Mouse (Mus musculus): ENCODE measurements around the gene Nr3c2. TPM values are rescaled to one million over a fixed set of nuclear protein-coding genes. Genes with fewer than 3 reads are reported as not detected.
A peak's percentile ranks its signal among the peaks of the same experiment; 100 is the strongest.

The Nr3c2 gene
- 1.2 and 1.5 TPM in 2 replicates for polyA plus RNA-seq (2015; fragmentation: Nextera tagmentation; extraction: Ambion mirVana)

DNA sequence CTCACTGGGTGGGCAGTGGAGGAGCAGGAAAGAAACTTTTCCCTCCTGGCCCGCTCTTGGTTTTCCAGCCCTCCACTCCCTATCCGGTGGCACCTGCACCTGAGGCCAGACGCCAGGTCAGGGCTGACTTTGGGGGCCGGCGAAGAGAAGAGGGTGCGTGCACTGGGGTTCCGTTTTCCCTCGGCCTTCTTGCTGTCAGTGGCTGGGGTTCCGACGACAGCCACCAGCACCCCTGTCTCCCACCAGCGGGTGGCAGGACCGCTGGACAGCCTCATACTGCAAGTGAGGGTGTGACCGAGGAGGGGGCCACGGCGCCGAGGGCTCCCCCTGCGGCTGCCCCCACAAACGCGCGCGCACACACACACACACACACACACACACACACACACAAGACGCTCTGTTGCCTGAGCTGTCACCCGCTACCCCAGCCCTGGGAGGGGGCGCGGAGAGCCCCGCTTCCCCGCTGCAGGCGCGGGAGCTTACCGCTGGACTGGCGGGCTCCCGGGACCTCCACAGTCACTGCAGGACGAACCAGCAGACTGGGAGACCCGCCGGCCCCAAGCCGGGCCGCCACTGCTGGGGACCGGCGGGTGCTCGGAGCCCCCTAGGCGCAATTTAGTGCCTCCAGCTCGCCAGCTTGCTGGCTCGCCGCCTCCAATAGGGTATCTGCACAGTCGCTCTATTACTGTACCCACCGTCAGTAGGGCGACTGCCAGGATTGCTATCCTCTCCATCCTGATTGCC, at the start of gene Nr3c2:
Gene Nr3c2, plus strand, starts transcription at position 32 of the 744 bp plus-strand sequence.
- H3K4me2 ChIP-seq (replicated peaks) = peak within 1 kb of the TSS; percentile 100
- H3K4me3 ChIP-seq (replicated peaks) = peak within 1 kb of the TSS; percentile 71
- no peaks in the 10 kb centered on the region for H3K36me3 ChIP-seq
- H3K27me3 ChIP-seq = peaks cover 51% of the 10 kb centered on the region
- peak; percentile 25 for ATAC-seq
- H3K9me3 ChIP-seq = no peaks in the 10 kb centered on the region
- WGBS = under 1% methylated on average over 44 of the region's 47 CpGs
- H3K4me1 ChIP-seq (replicated peaks) = peaks cover 22% of the 10 kb centered on the region
- no peak within 1 kb of the TSS for H3K27ac ChIP-seq
- H3K9ac ChIP-seq (replicated peaks) = peak within 1 kb of the TSS; percentile 66

DNA sequence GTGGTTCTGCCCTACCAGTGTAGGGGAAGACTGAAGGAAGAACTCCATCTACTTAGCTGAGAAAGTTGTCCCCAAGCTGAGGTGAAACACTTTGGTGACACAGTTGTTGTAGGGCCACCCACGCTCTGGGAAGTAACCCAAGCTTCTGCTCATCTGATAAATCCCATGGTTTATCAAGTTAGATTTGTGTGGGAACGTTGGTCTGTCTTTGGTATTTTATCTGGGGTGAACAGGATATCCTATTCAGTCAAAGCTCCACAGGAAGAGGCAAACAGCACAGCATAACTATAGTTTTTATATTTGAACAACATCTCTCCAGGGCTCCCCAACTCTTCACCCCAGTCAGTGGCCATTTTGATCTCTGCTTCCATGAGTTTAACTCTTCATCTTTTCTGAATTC, 40.7 kb upstream of the Nr3c2 start:
- no peaks in the 10 kb centered on the region for H3K4me1 ChIP-seq (replicated peaks)
- 74% methylated on average over 2 of the region's 2 CpGs for WGBS
- H3K36me3 ChIP-seq = no peaks in the 10 kb centered on the region
- H3K9ac ChIP-seq (replicated peaks) = no peak overlapping the region
- no peaks in the 10 kb centered on the region for H3K9me3 ChIP-seq
- H3K4me3 ChIP-seq (replicated peaks) = no peak overlapping the region
- H3K27ac ChIP-seq = no peak overlapping the region
- H3K27me3 ChIP-seq = no peaks in the 10 kb centered on the region
- no peak for ATAC-seq
- H3K4me2 ChIP-seq (replicated peaks) = no peak overlapping the region

DNA sequence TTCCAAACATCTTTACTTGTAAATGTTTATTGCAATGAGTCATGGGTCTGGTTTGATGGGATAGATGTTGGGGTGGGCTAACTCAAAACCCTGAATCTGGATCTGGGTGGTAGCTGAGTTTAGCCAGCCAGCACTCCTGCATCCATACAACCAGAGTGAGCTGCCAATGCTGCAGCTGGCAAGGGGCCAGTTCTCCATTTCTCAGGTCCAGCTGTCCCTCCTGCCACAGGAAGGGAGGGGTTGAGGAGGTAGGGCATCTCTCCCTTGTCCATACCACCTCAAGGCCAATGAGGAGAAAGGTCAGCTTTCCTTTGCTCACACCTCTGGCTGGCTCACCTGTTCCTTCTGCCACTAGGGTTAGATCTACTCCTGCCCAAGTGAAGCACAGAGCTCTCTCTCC, 39.5 kb upstream of the Nr3c2 start:
- no peaks in the 10 kb centered on the region for H3K27me3 ChIP-seq

DNA sequence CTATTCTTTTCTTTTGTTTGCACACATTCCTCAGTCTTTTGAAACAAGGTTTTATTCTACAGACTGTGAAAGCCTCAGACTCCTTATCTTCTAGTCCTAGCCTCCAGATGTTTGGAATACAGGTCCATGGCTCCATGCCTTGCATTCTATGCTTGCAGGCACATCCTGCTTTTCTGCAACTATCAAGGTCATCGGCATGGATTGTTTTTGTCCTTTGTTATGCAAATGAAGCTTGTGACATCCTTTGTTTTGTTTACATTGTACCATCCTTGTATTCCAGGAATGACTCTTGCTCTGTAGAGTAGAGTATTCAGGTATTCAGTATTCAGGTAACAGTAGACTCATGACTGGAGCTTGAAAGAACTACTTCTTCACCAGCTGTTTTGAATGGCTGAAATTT, 36.2 kb upstream of the Nr3c2 start:
- no peaks in the 10 kb centered on the region for H3K9me3 ChIP-seq
- H3K27me3 ChIP-seq = no peaks in the 10 kb centered on the region
- H3K36me3 ChIP-seq = no peaks in the 10 kb centered on the region
- WGBS = 84% methylated on average over 1 of the region's 1 CpGs
- no peak overlapping the region for H3K4me3 ChIP-seq (replicated peaks)
- ATAC-seq = no peak
- H3K4me1 ChIP-seq (replicated peaks) = no peaks in the 10 kb centered on the region
- no peak overlapping the region for H3K4me2 ChIP-seq (replicated peaks)
- no peak overlapping the region for H3K27ac ChIP-seq
- H3K9ac ChIP-seq (replicated peaks) = no peak overlapping the region

More for the DNA sequence above, 39.5 kb upstream of the Nr3c2 start:
- no peak overlapping the region for H3K9ac ChIP-seq (replicated peaks)
- no peaks in the 10 kb centered on the region for H3K4me1 ChIP-seq (replicated peaks)
- no peak overlapping the region for H3K4me3 ChIP-seq (replicated peaks)
- no peak for ATAC-seq
- no peak overlapping the region for H3K4me2 ChIP-seq (replicated peaks)
- H3K36me3 ChIP-seq = no peaks in the 10 kb centered on the region
- H3K9me3 ChIP-seq = no peaks in the 10 kb centered on the region
- no peak overlapping the region for H3K27ac ChIP-seq

DNA sequence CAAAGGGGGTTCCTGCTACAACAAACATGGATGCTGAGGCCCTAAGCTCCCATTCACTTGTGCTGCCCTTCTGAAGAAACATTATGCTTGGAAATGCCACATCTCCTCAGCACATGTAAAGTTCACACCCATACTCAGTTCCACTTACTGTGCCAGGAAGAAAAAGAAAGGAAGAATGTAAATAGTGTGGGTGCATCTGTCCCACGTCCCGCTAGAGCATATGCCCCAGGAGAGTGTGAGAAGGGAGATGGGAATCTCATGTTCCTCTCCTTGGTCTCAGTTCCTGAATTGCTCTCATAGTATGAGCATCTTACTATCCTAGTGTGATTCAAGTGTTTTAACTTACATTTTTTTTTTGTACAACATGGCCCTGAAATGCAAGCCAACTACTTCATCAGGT, 22.4 kb upstream of the Nr3c2 start:
- Histone ChIP-seq H3K27ac (no peak overlapping the region), H3K4me2 (replicated peaks) (no peak overlapping the region), H3K9me3 (no peaks in the 10 kb centered on the region), H3K4me3 (replicated peaks) (no peak overlapping the region), H3K36me3 (no peaks in the 10 kb centered on the region), H3K4me1 (replicated peaks) (no peaks in the 10 kb centered on the region), H3K27me3 (no peaks in the 10 kb centered on the region), H3K9ac (replicated peaks) (no peak overlapping the region)
- 96% methylated on average over 2 of the region's 2 CpGs for WGBS
- ATAC-seq = no peak

DNA sequence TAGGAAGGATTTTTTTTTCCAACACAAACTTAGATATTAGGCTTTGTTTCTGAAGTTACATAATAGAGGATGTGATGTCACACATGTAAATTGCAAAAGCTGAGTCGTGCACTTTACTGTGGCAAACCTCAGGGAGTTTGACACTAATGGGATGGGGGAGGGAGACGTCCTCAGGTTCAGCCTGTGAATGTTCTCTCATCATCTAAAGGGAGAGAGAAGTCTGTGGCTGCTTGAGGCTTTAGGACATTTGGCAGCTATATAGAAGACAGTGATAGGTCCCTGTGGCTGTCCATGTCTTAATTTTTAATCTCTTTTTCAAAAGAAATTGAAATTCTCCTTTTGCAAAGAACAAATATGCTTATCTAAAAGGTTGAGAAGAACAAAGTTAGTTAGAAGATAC, 2.2 kb upstream of the Nr3c2 start:
- 4% methylated on average over 2 of the region's 2 CpGs for WGBS
- ATAC-seq = no peak
- Histone ChIP-seq H3K9me3 (no peaks in the 10 kb centered on the region), H3K4me2 (replicated peaks) (no peak overlapping the region), H3K36me3 (no peaks in the 10 kb centered on the region), H3K4me1 (replicated peaks) (peaks cover 17% of the 10 kb centered on the region), H3K9ac (replicated peaks) (no peak overlapping the region), H3K27me3 (peaks cover 30% of the 10 kb centered on the region), H3K27ac (no peak overlapping the region), H3K4me3 (replicated peaks) (no peak overlapping the region)

DNA sequence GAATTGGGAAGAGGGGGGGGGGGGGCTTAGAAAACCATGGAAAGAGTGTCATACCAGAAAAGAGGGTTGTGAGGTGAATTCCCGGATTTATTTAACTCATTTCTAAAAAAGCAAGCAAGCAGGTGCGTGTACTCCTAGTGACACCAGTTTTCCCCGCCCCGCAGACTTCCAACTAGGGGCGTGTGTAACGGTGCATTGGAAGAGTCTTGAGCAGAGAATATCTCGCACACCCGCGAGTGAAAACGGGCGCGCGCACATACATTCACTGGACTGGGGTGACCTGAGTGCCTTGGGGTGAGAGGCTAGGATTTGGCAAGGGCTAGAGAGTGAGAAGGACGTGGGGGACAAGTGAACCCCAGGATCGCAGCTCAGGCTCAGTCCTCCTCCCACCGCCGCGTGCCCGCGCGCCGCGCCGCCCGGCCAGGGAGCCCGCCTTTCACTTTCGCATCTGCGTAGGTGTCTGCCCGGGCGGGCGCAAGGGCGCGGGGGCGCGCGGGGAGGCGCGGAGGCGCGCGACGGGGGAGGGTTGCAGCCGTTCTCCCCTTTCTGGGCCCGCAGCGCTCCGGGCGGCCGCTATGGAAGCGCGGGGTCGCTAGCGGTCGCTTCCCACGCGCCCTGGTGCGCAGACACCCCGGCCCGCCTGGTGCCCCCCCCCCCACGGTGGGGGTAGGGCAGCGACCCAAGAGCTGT, 376 bp upstream of the Nr3c2 start:
- Histone ChIP-seq H3K9me3 (no peaks in the 10 kb centered on the region), H3K9ac (replicated peaks) (peak overlapping the region; percentile 66), H3K4me2 (replicated peaks) (peak overlapping the region; percentile 100), H3K27me3 (peaks cover 47% of the 10 kb centered on the region), H3K4me1 (replicated peaks) (peaks cover 22% of the 10 kb centered on the region), H3K4me3 (replicated peaks) (peak overlapping the region; percentile 71), H3K36me3 (no peaks in the 10 kb centered on the region), H3K27ac (no peak overlapping the region)
- WGBS = 1% methylated on average over 37 of the region's 60 CpGs
- ATAC-seq = peak; percentile 34

DNA sequence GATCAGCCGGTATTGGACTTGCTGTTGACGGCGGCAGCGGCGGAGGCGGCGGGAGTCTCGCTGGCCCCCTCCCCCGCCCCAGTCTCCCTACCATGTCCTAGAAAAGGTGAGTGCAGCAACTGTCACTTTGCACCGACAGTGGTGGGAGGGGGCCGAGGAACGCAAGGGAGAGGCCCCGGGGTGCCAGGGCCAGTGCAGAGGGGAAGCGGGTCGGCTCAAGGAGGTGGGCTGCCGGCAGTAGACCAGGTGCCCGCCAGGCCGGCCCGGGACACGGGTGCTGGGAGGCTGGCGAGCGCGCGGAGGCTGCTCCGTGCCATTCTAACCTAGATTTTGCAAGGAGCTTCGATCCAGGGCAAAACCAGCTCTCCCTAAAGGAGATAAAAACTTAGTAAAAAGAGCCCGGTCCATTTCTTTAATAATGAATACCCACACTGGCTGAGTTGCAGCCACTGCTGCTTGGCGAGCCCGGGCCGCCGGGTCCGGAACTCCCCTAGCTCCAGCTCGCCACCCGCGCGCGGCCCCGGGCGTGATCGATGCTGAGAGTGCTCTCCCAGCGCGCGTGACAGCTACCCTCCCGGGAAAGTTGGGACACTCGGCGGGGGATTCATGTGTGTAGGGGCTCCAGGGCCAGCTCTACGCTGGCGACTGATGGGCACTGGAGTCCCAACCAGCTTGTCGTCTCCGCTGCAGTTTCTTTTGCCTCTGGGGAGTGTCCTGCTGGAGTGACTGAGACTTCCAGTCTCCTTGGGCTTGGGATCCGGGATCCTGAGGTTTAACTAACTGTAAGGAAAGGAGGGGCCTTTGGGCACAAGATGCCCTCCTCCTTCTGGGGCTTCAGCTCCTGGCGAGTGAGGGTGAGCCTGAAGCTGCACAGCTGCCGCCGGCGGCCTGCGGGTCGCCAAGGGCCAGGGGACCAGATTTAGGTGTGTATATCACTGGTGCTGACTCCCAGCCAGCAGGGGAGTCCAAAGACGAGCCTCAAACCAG, 1.2 kb downstream of the Nr3c2 start:
- peak overlapping the region; percentile 100 for H3K4me2 ChIP-seq (replicated peaks)
- no peaks in the 10 kb centered on the region for H3K36me3 ChIP-seq
- under 1% methylated on average over 58 of the region's 58 CpGs for WGBS
- peaks cover 59% of the 10 kb centered on the region for H3K27me3 ChIP-seq
- H3K4me3 ChIP-seq (replicated peaks) = peak overlapping the region; percentile 71
- H3K27ac ChIP-seq = no peak overlapping the region
- H3K9ac ChIP-seq (replicated peaks) = peak overlapping the region; percentile 66
- peaks cover 22% of the 10 kb centered on the region for H3K4me1 ChIP-seq (replicated peaks)
- ATAC-seq = no peak
- H3K9me3 ChIP-seq = no peaks in the 10 kb centered on the region

DNA sequence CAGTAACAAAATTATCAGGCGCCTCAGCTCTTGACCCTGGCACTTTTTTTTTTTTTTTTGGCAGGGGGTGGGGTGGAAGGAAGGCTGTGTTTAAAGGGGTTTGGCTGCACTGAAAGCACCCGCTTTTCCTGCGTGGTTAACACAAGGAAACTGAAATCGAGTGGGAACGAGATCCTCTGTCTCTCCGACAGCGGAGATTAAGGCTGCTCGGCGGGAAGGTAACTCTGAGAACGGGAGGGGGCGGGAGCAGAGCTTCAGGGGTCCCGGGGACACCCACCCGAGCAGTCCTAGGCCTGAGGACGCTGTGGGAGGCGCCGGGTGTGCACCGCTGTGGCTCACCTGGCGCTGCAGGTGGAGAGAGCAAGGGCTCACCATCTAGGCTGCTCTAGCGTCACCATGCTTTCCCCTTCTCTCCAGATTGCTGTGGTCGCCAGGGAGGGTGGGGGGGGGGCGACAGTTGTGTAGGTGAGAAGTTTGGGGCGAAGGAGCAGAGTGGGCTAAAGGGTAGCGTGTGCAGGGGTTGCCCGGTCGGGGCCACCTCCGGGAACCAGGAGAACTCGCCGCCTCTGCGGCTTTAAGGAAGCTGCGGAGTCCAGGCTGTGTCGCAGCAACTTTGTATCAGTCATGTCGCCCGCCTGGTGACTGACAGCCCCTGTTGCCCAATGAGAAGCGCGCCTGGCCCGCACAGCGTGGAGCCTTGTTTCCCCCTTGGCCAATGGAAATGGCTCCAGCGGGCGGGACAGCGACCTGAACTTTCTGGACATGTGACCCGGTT, 2.4 kb downstream of the Nr3c2 start:
- peak overlapping the region; percentile 66; the same call in 1 of the 2 replicates for H3K9ac ChIP-seq (replicated peaks)
- H3K27ac ChIP-seq = no peak overlapping the region
- peak overlapping the region; percentile 71 for H3K4me3 ChIP-seq (replicated peaks)
- H3K4me1 ChIP-seq (replicated peaks) = peaks cover 22% of the 10 kb centered on the region
- no peaks in the 10 kb centered on the region for H3K9me3 ChIP-seq
- peak; percentile 97 for ATAC-seq
- H3K4me2 ChIP-seq (replicated peaks) = peak overlapping the region; percentile 100
- under 1% methylated on average over 41 of the region's 41 CpGs for WGBS
- H3K36me3 ChIP-seq = no peaks in the 10 kb centered on the region
- H3K27me3 ChIP-seq = peaks cover 59% of the 10 kb centered on the region

DNA sequence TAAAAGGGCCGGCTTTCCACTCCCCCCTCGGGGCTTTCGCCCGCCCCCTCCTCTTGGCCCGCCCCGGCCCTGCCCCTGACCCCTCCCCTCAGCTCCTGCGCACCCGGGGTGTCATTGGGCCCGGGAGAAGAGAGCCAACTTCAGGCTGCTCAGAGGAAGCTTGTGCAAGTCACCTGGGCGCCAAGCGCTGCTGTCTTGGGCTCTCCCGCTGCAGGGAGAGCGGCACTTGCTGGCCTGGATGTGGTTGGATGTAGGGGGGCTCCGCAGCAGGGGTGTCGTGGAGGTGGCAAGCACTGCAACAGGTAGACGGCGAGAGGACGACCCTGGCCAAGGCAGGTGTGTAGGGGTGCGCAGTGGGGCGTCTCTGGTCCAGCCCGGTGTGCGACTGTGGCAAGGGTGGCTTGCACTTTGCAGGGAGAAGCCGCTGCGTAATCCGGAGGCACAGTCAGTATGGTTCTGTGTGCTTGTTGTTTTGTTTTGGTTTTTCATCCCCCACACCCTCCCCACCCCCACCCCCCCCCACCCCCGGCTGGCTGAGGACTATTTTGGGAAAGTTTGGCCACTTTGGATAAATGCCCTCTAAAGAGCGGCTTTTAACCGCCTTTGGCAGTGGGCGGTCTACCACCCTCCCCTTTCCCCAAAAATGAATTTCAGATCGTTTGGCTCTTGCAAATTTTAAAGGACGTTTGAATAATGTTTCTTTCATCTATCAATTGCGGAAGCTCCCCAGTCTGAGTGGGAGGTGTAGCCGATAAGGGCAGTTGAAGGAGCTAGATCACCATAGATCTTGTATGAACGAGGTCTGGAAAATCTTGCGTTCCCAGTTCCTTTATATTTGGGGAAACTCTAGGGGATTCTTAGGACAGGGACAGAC, 3.2 kb downstream of the Nr3c2 start:
- Histone ChIP-seq H3K4me3 (replicated peaks) (peak overlapping the region; percentile 71), H3K4me1 (replicated peaks) (peaks cover 22% of the 10 kb centered on the region), H3K4me2 (replicated peaks) (peak overlapping the region; percentile 100), H3K36me3 (no peaks in the 10 kb centered on the region), H3K9me3 (no peaks in the 10 kb centered on the region), H3K27me3 (peaks cover 53% of the 10 kb centered on the region), H3K9ac (replicated peaks) (peak overlapping the region; percentile 46), H3K27ac (no peak overlapping the region)
- ATAC-seq = peak; percentile 77
- WGBS = under 1% methylated on average over 34 of the region's 35 CpGs
